Mouse (Mus musculus): ENCODE data around the gene Csnk2b.

Gene Csnk2b

GRCm38 (mm10) chr17:35088825-35089644, 32.8 kb downstream of the Csnk2b start, which contains the start of gene Abhd16a:
Gene Abhd16a (plus strand): TSS chr17:35089263.
- peak; percentile 89 for DNase-seq (ENCODE audit: low read depth, low spot score)

GRCm38 (mm10) chr17:35088151-35088550, 33.7 kb downstream of the Csnk2b start:
- DNase-seq (ENCODE audit: low read depth, low spot score) = no peak

- no peak for DNase-seq (ENCODE audit: low read depth, low spot score)
These were observed 36.5 kb downstream of the Csnk2b start, which contains the start of gene Ly6g6f for GRCm38 (mm10) chr17:35085208-35085865. Gene Ly6g6f (minus strand): TSS chr17:35085610.

GRCm38 (mm10) chr17:35083929-35084497, 37.8 kb downstream of the Csnk2b start:
- DNase-seq (ENCODE audit: low read depth, low spot score) = no peak

GRCm38 (mm10) chr17:35082841-35083576, 38.8 kb downstream of the Csnk2b start:
- no peak for DNase-seq (ENCODE audit: low read depth, low spot score)

- DNase-seq (ENCODE audit: low read depth, low spot score) = no peak
These were observed 41.1 kb downstream of the Csnk2b start for GRCm38 (mm10) chr17:35080710-35081109.

GRCm38 (mm10) chr17:35080248-35080647, 41.6 kb downstream of the Csnk2b start:
- no peak for DNase-seq (ENCODE audit: low read depth, low spot score)

GRCm38 (mm10) chr17:35079778-35080177, 42.1 kb downstream of the Csnk2b start:
- no peak for DNase-seq (ENCODE audit: low read depth, low spot score)

- DNase-seq (ENCODE audit: low read depth, low spot score) = no peak
These were observed 44.0 kb downstream of the Csnk2b start, which contains the start of gene Ly6g6d for GRCm38 (mm10) chr17:35077786-35078233. Gene Ly6g6d (minus strand): TSS chr17:35078065.

GRCm38 (mm10) chr17:35077285-35077684, 44.6 kb downstream of the Csnk2b start:
- no peak for DNase-seq (ENCODE audit: low read depth, low spot score)

- no peak for DNase-seq (ENCODE audit: low read depth, low spot score)
These were observed 45.2 kb downstream of the Csnk2b start, which contains the start of gene Ly6g6e for GRCm38 (mm10) chr17:35076507-35077176. Gene Ly6g6e (plus strand): TSS chr17:35076902.

GRCm38 (mm10) chr17:35074097-35074496, 47.8 kb downstream of the Csnk2b start:
- DNase-seq (ENCODE audit: low read depth, low spot score) = no peak

GRCm38 (mm10) chr17:35071454-35071853, 50.4 kb downstream of the Csnk2b start:
- no peak for DNase-seq (ENCODE audit: low read depth, low spot score)

- DNase-seq (ENCODE audit: low read depth, low spot score) = no peak
These were observed 51.2 kb downstream of the Csnk2b start for GRCm38 (mm10) chr17:35070556-35071229.

GRCm38 (mm10) chr17:35068213-35068914, 53.5 kb downstream of the Csnk2b start:
- no peak for DNase-seq (ENCODE audit: low read depth, low spot score)
